Mouse (Mus musculus): ENCODE data around the gene Tagap1.
"Not testable (repeated sequence)": the region's sequence is repeated elsewhere in the genome, so short reads cannot be mapped to it uniquely, and the experiment has no call there.

Tagap1 gene

GRCm38 (mm10) chr17:6961181-6962000 is 435 bp upstream of the Tagap1 start:
- DNase-seq, result peak in 1 of 2 experiments; percentile 53

GRCm38 (mm10) chr17:6960349-6960748 is 607 bp downstream of the Tagap1 start:
- DNase-seq, result not testable (repeated sequence)

DNA sequence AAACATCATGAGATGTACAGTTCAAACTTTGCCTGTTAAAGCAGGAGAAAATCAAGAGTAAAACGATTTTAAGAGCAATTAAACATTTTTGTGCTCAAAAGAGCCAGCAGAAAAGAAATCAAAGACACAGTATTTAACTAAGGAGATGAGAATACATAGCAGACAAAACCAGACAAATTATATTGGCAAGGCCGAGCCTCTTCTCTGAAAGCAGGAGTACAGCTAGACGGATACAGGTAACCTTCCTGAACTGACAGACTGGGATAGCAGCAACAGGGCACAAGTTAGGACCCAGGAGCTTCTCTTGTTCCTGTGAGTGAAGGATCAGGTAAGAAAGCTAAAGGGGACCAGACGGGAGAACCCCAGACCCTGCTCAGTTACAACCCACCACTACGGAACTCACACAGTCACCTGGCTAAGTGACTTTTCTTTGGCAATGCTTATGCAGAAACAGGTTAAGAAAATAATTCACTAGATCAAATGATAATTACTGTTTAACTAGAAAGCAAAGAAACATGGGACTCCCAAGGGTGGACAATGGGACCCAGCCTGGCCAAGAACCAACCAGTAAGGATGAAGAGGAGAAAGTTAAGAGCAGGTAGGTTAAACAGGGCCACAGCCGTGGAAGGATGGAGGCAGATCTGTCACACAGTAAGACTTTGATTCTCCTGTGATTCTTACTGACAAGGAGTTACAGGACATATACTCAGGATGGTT is 1.3 kb downstream of the Tagap1 start:
- DNase-seq, result not testable (repeated sequence)

GRCm38 (mm10) chr17:6958881-6959280 is 2.1 kb downstream of the Tagap1 start:
- DNase-seq, result not testable (repeated sequence)

- not testable (repeated sequence) for DNase-seq
Measured at GRCm38 (mm10) chr17:6948769-6949228, 12.2 kb downstream of the Tagap1 start.

GRCm38 (mm10) chr17:6947984-6948768 is 12.8 kb downstream of the Tagap1 start, which contains the start of gene Rsph3b:
Gene Rsph3b (minus strand): TSS chr17:6948682.
- peak; percentile 54 to 59 for DNase-seq

DNA sequence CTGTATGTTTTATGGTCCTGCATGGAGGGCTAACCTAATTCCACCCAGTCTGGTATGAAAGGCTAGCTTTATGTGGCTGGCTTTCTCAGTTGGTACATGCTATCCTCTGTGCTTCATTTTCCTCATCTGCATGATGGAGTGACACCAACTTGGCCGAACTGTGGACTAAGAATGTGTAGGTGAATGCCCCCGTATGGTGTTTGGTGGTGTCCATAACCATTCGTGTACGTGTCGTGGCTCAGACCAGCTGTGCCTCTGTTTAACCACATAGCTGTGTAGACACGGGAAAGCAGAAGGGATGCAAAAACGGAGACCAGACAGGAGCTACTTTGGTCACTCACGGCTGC is 13.3 kb downstream of the Tagap1 start:
- not testable (repeated sequence) for DNase-seq

- DNase-seq, result not testable (repeated sequence)
Measured at GRCm38 (mm10) chr17:6942560-6942959, 18.4 kb downstream of the Tagap1 start.

GRCm38 (mm10) chr17:6931625-6932024 is 29.3 kb downstream of the Tagap1 start:
- not testable (repeated sequence) for DNase-seq

DNA sequence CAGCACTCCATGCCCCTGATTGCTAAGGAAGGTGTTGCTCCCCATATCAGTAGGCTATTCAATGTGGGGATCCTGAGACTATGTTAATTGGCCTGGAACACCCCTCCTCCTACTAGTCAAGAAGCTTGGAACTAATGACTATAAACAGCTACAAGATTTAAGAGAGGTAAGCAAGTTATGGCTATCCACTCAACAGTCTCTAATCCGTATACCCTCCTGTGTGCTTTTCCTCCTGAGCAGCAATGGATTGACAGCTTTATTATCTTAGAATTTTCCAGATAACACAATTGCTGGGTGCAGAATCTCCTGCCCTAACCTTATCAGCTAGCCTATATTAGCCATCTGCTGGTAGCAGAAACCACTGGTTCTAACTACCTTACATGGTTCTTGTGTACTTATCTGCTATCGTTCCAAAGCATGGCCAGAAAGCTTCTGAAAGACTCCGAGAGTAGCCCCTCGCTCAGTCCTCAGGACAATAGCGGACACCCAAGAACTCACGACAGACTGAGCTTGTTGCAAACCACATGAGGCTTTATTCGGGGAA is 40.5 kb downstream of the Tagap1 start:
- DNase-seq, result not testable (repeated sequence)

GRCm38 (mm10) chr17:6919388-6919787 is 41.6 kb downstream of the Tagap1 start:
- not testable (repeated sequence) for DNase-seq

- not testable (repeated sequence) for DNase-seq
Measured at GRCm38 (mm10) chr17:6915282-6915681, 45.7 kb downstream of the Tagap1 start.

- not testable (repeated sequence) for DNase-seq
Measured at GRCm38 (mm10) chr17:6914066-6914465, 46.9 kb downstream of the Tagap1 start.

Data from cerebellum, postnatal 36 days (tissue).